ENCODE assay signal across 8 mouse cellular contexts in genomic region chr4:107923803-107924194, GRCm38 (mm10). TPM values are rescaled to one million over a fixed set of nuclear protein-coding genes. Genes with fewer than 3 reads are reported as not detected.
DNase-seq lines count a peak whose midpoint lies in the region; ATAC-seq and TF ChIP-seq lines count a peak whose summit lies in the region.

No protein-coding gene starts in this region.

- in situ Hi-C loops in CH12.LX (cut with MboI; ENCODE audit: low pct_ligation_motif_present, low pct_unique_long_range_greater_than_20kb, low sequenced_read_pairs) = no loop called here

- no peak for TF ChIP-seq RAD21 in CH12.LX (IDR thresholded peaks at IDR 0.05; ENCODE audit: low read depth, low read length)

- WGBS in heart, embryonic 10.5 days = 47% methylated on average over 7 of the region's 7 CpGs
- 52% methylated on average over 7 of the region's 7 CpGs for WGBS in hindbrain, embryonic 10.5 days
- 39% methylated on average over 7 of the region's 7 CpGs for WGBS in liver, postnatal 0 days (ENCODE audit: insufficient replicate concordance)

- DNase-seq in heart, embryonic 10.5 days (ENCODE audit: low spot score) = no peak
- DNase-seq in heart, adult 9 months (ENCODE audit: low spot score in 2 of 2) = no peak
- no peak for DNase-seq in CH12.LX (ENCODE audit: extremely low read depth)
- DNase-seq in hindbrain, embryonic 10.5 days (ENCODE audit: low spot score) = no peak
- no peak for DNase-seq in liver, postnatal 0 days
- no peak for DNase-seq in adrenal gland, postnatal 10 days
- DNase-seq in adrenal gland, postnatal 36 days = no peak
- no peak for DNase-seq in kidney, postnatal 4 days

- no peak for TF ChIP-seq POLR2A in CH12.LX (IDR thresholded peaks at IDR 0.05; ENCODE audit: low read depth, low read length)

- no peaks in the 10 kb centered on the region for H3K9me3 ChIP-seq in heart, embryonic 10.5 days
- H3K9me3 ChIP-seq in CH12.LX (replicated peaks; ENCODE audit: low read length) = no peaks in the 10 kb centered on the region
- no peaks in the 10 kb centered on the region for H3K9me3 ChIP-seq in hindbrain, embryonic 10.5 days
- no peaks in the 10 kb centered on the region for H3K9me3 ChIP-seq in liver, postnatal 0 days (ENCODE audit: low read length)

- 0 out of 2 replicates have a peak, but pooled peaks cover 6% of the 10 kb centered on the region for H3K36me3 ChIP-seq in heart, embryonic 10.5 days
- H3K36me3 ChIP-seq in CH12.LX (replicated peaks in 1 of 2; ENCODE audit: control insufficient read depth in 1 of 2, insufficient read depth in 1 of 2, low read length in 1 of 2) = peaks cover 0 to 5% of the 10 kb centered on the region in 2 experiments
- H3K36me3 ChIP-seq in hindbrain, embryonic 10.5 days = peaks cover 8% of the 10 kb centered on the region; the same call in 1 of the 2 replicates
- no peaks in the 10 kb centered on the region for H3K36me3 ChIP-seq in liver, postnatal 0 days (replicated peaks; ENCODE audit: insufficient read depth, low read length)

- H3K4me1 ChIP-seq in heart, embryonic 10.5 days = peaks cover 28% of the 10 kb centered on the region
- H3K4me1 ChIP-seq in CH12.LX (ENCODE audit: control insufficient read depth in 1 of 2, insufficient read depth in 2 of 2) = peaks cover 7 to 11% of the 10 kb centered on the region in 2 experiments
- H3K4me1 ChIP-seq in hindbrain, embryonic 10.5 days (replicated peaks) = peaks cover 23% of the 10 kb centered on the region
- peaks cover 32% of the 10 kb centered on the region for H3K4me1 ChIP-seq in liver, postnatal 0 days (ENCODE audit: insufficient read depth)

- no peak for TF ChIP-seq CTCF in CH12.LX (conservative IDR thresholded peaks at IDR 0.05 in 1 of 2, IDR thresholded peaks at IDR 0.05 in 1 of 2; ENCODE audit: low read depth in 2 of 2, low read length in 2 of 2)
- TF ChIP-seq CTCF in liver, postnatal 0 days (IDR thresholded peaks at IDR 0.05; ENCODE audit: low read depth) = no peak

- dilution Hi-C loops in CH12.LX (cut with MboI; ENCODE audit: extremely low pct_ligation_motif_present, extremely low pct_unique_long_range_greater_than_20kb, low sequenced_read_pairs) = no loop called here

- TF ChIP-seq EP300 in CH12.LX (IDR thresholded peaks at IDR 0.05; ENCODE audit: low read length) = no peak
- TF ChIP-seq EP300 in liver, postnatal 0 days (IDR thresholded peaks at IDR 0.05; ENCODE audit: low read depth) = no peak

- no peaks in the 10 kb centered on the region for H3K79me2 ChIP-seq in CH12.LX (replicated peaks; ENCODE audit: control insufficient read depth, extremely low read depth, insufficient read depth, poor library complexity, severe bottlenecking)

- H3K4me3 ChIP-seq in heart, embryonic 10.5 days = peak overlapping the region; percentile 93
- H3K4me3 ChIP-seq in CH12.LX (replicated peaks in 1 of 3; ENCODE audit: low read depth in 2 of 3, low read length in 2 of 3, poor library complexity in 1 of 3) = peak overlapping the region in 2 of 3 experiments; percentile 48 to 94
- H3K4me3 ChIP-seq in hindbrain, embryonic 10.5 days = peak overlapping the region; percentile 93
- peak overlapping the region; percentile 80 for H3K4me3 ChIP-seq in liver, postnatal 0 days (ENCODE audit: low read depth, low read length)

- no peak overlapping the region; the same call in 1 of the 2 replicates for H3K9ac ChIP-seq in CH12.LX (ENCODE audit: insufficient read depth, low read depth)
- no peak overlapping the region for H3K9ac ChIP-seq in liver, postnatal 0 days (replicated peaks)

- no peaks in the 10 kb centered on the region for H3K27me3 ChIP-seq in heart, embryonic 10.5 days (ENCODE audit: insufficient read depth, poor library complexity, severe bottlenecking)
- H3K27me3 ChIP-seq in CH12.LX (replicated peaks) = peaks cover 2% of the 10 kb centered on the region
- H3K27me3 ChIP-seq in hindbrain, embryonic 10.5 days (ENCODE audit: insufficient read depth, poor library complexity, severe bottlenecking) = no peaks in the 10 kb centered on the region
- H3K27me3 ChIP-seq in liver, postnatal 0 days (ENCODE audit: insufficient read depth, low read length) = no peaks in the 10 kb centered on the region

- ATAC-seq in liver, postnatal 0 days = no peak

- H3K27ac ChIP-seq in heart, embryonic 10.5 days = peak overlapping the region; percentile 95
- no peak overlapping the region for H3K27ac ChIP-seq in CH12.LX (ENCODE audit: insufficient read depth, low read depth)
- peak overlapping the region; percentile 92 for H3K27ac ChIP-seq in hindbrain, embryonic 10.5 days
- H3K27ac ChIP-seq in liver, postnatal 0 days (ENCODE audit: low read depth) = peak overlapping the region; percentile 85

- peak overlapping the region; percentile 79 for H3K4me2 ChIP-seq in CH12.LX (ENCODE audit: insufficient read depth, low read depth, poor library complexity, severe bottlenecking)
- H3K4me2 ChIP-seq in liver, postnatal 0 days (ENCODE audit: low read depth, low read length) = peak overlapping the region; percentile 85

TF ChIP-seq in CH12.LX, 34 proteins besides CTCF, POLR2A, EP300 and RAD21:
- TF ChIP-seq TCF12 (IDR thresholded peaks at IDR 0.05; ENCODE audit: low read depth, low read length) (no peak), MAX (IDR thresholded peaks at IDR 0.05; ENCODE audit: low read length) (no peak), RCOR1 (conservative IDR thresholded peaks at IDR 0.05; ENCODE audit: low read depth, low read length) (no peak), ZKSCAN1 (IDR thresholded peaks at IDR 0.05; ENCODE audit: borderline replicate concordance, low read depth, low read length) (no peak), USF1 (IDR thresholded peaks at IDR 0.05; ENCODE audit: low read depth, low read length) (no peak), ELF1 (IDR thresholded peaks at IDR 0.05; ENCODE audit: low read depth, low read length) (no peak)

RNA-seq across cellular contexts. Expression of gene Cpt2, which starts 0.4 kb away (rescaled TPM):
- polyA plus RNA-seq in heart, embryonic 10.5 days (2016; fragmentation: Nextera tagmentation; extraction: Ambion mirVana) = 50.6 and 67.0 TPM in 2 replicates
- 10.9 and 14.1 TPM in 2 replicates for total RNA-seq in CH12.LX (2012; rRNA removed)
- total RNA-seq in CH12.LX (2014; rRNA removed) = 10.8 and 15.2 TPM in 2 replicates
- 12.3 and 13.5 TPM in 2 replicates for polyA plus RNA-seq in CH12.LX (2012; ENCODE audit: insufficient read length, low read depth)
- 38.7 and 39.7 TPM in 2 replicates for polyA plus RNA-seq in hindbrain, embryonic 10.5 days (2016; fragmentation: Nextera tagmentation; extraction: Ambion mirVana)
- 99.3 and 100 TPM in 2 replicates for polyA plus RNA-seq in liver, postnatal 0 days (2015; fragmentation: Nextera tagmentation; extraction: Ambion mirVana)
- total RNA-seq in adrenal gland, postnatal 10 days (2021) = 100 to 1,000 TPM; 269 to 277 TPM
- 100 to 1,000 TPM; 146 to 208 TPM for total RNA-seq in adrenal gland, postnatal 36 days (2021)

RNA-seq across cellular contexts. Expression of gene 0610037L13Rik, which starts 34.2 kb away (rescaled TPM):
- polyA plus RNA-seq in heart, embryonic 10.5 days (2016; fragmentation: Nextera tagmentation; extraction: Ambion mirVana) = 94.4 and 102 TPM in 2 replicates
- total RNA-seq in CH12.LX (2012; rRNA removed) (43.8 and 51.4 TPM in 2 replicates), CH12.LX (2014; rRNA removed) (54.3 and 70.8 TPM in 2 replicates)
- 40.7 and 46.1 TPM in 2 replicates for polyA plus RNA-seq in CH12.LX (2012; ENCODE audit: insufficient read length, low read depth)
- polyA plus RNA-seq in hindbrain, embryonic 10.5 days (2016; fragmentation: Nextera tagmentation; extraction: Ambion mirVana) = 111 and 113 TPM in 2 replicates
- 44.4 and 45.8 TPM in 2 replicates for polyA plus RNA-seq in liver, postnatal 0 days (2015; fragmentation: Nextera tagmentation; extraction: Ambion mirVana)
- 10 to 100 TPM; 68.6 to 80.0 TPM for total RNA-seq in adrenal gland, postnatal 10 days (2021)
- 10 to 100 TPM; 77.5 to 94.1 TPM for total RNA-seq in adrenal gland, postnatal 36 days (2021)

RNA-seq across cellular contexts. Expression of gene Magoh, which starts 44.2 kb away (rescaled TPM):
- 117 and 160 TPM in 2 replicates for polyA plus RNA-seq in heart, embryonic 10.5 days (2016; fragmentation: Nextera tagmentation; extraction: Ambion mirVana)
- total RNA-seq in CH12.LX (2012; rRNA removed) = 165 and 201 TPM in 2 replicates
- 369 and 395 TPM in 2 replicates for total RNA-seq in CH12.LX (2014; rRNA removed)
- polyA plus RNA-seq in CH12.LX (2012; ENCODE audit: insufficient read length, low read depth) = 217 and 230 TPM in 2 replicates
- polyA plus RNA-seq in hindbrain, embryonic 10.5 days (2016; fragmentation: Nextera tagmentation; extraction: Ambion mirVana) = 225 and 238 TPM in 2 replicates
- 66.1 and 67.5 TPM in 2 replicates for polyA plus RNA-seq in liver, postnatal 0 days (2015; fragmentation: Nextera tagmentation; extraction: Ambion mirVana)
- total RNA-seq in adrenal gland, postnatal 10 days (2021) = 10 to 100 TPM; 83.6 to 86.1 TPM
- total RNA-seq in adrenal gland, postnatal 36 days (2021) = 10 to 100 TPM; 79.1 to 84.4 TPM

RNA-seq across cellular contexts. Expression of gene Slc1a7, which starts 44.3 kb away (rescaled TPM):
- not detected in 2 replicates for polyA plus RNA-seq in heart, embryonic 10.5 days (2016; fragmentation: Nextera tagmentation; extraction: Ambion mirVana)
- total RNA-seq in CH12.LX (2012; rRNA removed) = not detected in 2 replicates
- not detected in 2 replicates for total RNA-seq in CH12.LX (2014; rRNA removed)
- not detected in 2 replicates for polyA plus RNA-seq in CH12.LX (2012; ENCODE audit: insufficient read length, low read depth)
- not detected in 2 replicates for polyA plus RNA-seq in hindbrain, embryonic 10.5 days (2016; fragmentation: Nextera tagmentation; extraction: Ambion mirVana)
- polyA plus RNA-seq in liver, postnatal 0 days (2015; fragmentation: Nextera tagmentation; extraction: Ambion mirVana) = 0.04 TPM in 1 of 2 replicates, not detected in the other
- under 1 TPM; 0.15 to 0.39 TPM for total RNA-seq in adrenal gland, postnatal 10 days (2021)
- total RNA-seq in adrenal gland, postnatal 36 days (2021) = under 1 TPM; 0.30 to 0.43 TPM
